Mouse (Mus musculus): ENCODE measurements around the gene Top1.

The Top1 gene

DNA sequence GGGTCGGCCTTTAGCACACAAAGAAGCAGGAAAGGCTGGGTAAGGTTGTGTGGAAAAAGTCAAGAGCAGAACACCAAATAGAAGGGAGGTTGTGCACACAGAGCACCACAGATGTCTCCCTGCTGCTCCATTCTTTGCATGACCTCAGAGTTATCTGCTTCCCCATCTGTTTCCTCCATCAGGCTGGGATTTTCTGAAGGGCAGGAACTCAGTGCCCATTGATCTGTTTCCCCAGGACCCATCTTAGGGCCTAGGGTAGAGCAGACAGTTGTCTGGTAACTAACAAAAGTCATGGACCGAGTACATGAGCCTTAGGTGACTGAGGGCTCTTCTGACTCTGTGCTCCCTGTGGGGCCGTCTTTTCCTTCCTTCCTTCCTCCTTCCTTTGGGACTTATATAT lies 95.9 kb downstream of the Top1 start:
- DNase-seq (ENCODE audit: low spot score): no peak

DNA sequence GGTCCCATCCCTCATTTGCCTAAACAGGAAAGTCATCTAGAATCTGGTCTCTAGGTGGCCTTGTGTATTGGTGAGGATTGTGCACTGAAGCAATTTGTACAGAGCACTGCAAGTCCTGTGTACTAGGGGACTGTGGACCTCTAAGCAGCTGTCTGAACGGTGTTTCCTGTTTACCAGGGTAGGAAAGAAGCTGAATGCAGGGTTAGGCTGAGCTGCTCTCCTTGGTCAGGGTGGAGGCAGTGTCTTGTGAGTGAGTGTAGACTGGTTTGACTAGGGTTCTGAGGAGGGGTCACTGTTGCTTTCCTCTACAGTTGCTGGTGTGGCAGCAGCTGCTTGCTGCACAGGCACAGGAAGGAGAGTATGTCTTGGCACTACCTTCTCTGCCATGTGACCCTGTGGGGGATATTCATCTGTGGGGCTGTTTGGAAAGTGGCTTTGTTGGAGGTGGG lies 96.5 kb downstream of the Top1 start:
- DNase-seq (ENCODE audit: low spot score): no peak

DNA sequence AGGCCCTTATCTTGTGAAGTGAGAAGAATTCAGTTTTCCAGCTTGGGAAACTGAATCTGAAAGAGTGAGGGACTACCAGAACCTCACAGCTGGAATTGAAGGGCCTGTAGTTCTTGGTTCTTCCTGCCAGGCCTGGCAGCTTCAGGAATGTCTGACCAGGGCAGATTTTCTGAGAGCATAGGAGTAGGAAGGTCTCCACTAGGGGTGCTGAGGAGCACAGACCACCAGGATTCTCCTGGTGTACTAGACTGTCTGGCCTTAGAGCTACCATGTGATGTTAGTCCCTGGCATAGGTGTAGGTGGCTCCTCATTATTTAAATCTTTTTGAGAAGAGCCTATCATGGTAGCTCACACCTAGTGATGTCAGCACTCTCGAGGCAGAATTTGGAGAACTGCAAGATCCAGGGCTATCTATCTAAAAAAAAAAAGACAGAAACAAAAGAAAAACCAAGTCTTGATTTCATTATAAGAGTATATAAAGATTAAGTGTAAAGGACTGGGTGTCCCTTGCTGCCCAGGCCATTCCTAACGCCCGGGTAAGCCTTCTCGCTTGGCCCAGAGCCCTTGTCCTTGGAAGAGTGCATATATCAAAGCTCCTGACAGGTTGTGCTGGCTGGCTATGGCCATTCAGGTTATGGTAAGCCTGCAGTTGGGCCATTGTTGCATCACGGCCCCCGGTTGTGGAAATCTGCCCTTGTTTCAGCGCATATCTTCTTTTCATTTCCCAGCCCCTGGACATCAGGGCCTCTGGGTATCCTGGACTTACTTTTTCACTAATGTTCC lies 98.5 kb downstream of the Top1 start:
- DNase-seq (ENCODE audit: low spot score): no peak

DNA sequence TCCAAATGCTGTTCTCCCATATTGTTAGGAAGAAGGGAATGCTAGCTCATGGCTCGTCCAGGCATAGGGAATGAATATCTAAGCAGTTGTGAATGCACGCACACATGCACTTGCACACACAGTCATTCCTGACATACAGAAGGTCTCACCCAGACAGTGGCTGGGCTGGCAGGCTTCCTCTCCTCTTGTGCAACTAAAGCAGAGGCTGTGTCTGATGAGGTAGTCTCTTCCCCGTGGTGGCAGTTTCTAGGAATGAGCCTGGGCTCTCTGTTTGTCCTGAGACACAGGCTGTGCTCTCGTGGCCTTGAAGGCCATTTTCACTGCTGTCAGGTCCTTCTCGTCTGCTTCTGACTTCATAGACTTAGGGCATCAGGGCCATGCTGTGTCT lies 99.1 kb downstream of the Top1 start:
- DNase-seq (ENCODE audit: low spot score): no peak

DNA sequence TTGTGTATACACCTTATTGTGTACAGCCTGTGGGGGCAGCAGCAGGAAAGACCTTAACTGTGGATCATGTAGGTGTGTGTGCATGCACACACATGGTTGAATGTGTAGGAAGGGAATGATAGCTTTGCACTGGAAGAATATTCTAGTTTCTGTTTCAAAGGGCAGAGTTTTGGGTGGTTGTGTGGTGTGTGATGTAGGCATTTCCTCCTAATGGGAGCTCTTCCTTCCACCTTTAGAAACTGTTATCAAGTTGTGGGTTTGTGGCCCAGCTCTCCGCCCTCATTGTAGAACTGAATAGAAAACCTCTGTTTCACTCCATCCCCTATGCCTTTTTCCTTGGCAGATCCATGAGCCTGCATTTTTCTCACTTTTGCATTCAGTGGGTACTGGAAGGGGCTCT lies 99.8 kb downstream of the Top1 start:
- no peak for DNase-seq (ENCODE audit: low spot score)

DNA sequence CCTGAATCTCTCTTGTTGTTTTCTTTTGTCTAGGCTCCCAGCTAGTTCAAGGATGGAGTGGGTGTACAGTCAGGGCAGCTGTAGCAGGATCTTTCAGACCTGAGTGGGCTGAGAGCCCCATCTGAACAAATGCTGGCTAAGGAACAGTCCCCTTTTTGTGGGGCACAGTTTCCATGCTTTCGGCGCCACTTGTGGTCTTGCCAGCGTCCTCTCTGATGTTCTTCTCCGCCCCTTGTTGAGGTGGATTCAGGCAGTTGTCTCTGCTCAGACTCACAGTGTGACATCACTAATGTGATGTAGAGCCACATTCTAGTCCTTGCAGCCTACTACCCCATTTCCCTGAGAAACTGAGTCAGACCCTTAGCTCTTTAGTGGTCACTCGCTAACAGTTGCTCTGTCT lies 100.9 kb downstream of the Top1 start:
- no peak for DNase-seq (ENCODE audit: low spot score)

DNA sequence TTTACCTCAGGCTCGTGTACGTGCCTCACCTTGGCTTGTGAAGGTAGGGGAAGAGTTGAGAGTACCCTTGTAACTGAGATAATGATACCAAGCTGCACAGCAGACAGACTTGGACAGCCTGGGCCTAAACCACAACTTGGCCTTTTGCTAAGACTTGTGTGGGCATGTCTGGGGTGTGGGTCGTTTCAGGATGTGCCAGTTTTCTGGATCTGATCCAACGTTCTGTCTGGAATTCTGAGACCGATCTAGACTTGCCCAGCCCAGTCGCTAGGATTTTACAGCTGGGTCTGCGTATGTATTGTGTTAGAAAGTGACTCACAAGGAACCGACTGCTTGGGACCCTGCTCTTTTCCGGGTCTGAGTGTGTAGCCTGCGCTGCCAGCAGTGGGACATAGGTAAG lies 101.4 kb downstream of the Top1 start:
- no peak for DNase-seq (ENCODE audit: low spot score)

DNA sequence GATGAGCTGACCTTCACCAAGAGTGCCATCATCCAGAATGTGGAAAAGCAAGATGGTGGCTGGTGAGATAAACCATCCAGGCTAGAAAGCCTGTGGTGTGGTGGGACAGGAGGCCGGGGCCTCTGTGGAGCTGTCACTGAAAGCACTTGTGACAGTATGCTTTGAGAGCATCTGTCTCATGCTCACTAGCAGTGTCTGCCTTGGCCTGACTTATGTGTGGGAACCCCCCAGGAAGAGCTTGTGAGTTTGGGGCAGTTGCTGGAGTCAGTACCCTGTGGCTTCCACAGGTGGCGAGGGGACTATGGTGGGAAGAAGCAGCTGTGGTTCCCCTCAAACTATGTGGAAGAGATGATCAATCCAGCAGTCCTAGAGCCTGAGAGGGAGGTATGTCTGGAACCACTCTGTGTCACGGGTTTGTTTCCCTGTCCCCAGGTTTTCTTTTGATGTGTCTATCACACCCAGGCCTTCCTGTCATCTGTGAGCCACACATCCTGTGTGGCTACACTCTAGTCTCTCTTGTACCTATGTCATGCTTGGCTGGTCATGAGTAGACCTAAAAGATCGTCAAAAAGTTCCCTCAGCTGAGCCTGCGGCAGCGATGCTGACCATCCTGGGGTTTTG lies 111.0 kb downstream of the Top1 start:
- DNase-seq (ENCODE audit: low spot score): no peak

DNA sequence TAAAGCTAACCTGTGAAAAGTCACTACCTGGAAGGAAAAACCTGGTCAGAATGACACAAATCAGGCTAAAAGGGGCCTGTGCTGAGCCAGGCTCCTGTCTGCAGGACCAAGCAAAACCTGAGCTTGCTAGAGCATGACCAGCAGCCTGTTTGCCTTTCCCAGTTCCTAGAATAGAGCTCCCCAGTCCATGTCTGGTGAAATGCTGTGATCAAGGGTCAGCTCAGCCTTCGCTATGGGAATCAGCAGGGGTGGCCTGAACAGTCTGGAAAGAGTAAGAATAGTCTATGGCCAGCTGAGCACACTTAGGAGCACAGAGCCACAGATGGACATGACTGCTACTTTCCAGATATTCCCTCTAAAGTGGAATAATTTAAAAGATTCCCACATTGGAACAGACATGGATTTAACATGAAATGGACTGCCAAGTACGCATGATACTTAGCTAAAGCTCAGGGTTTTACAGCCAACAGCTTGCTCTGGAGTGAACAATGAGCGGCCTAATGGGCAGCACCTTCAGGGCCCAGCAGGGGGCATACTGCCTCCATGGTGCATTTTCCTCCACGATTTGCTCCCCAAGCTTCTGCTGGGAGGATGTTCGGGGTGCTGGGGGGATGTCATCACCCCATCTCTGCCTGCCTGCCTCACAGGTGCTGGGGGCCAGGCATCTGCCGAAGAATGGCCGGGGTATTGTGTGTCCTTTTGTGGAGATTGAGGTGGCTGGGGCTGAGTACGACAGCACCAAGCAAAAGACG lies 114.9 kb downstream of the Top1 start:
- DNase-seq (ENCODE audit: low spot score): no peak

DNA sequence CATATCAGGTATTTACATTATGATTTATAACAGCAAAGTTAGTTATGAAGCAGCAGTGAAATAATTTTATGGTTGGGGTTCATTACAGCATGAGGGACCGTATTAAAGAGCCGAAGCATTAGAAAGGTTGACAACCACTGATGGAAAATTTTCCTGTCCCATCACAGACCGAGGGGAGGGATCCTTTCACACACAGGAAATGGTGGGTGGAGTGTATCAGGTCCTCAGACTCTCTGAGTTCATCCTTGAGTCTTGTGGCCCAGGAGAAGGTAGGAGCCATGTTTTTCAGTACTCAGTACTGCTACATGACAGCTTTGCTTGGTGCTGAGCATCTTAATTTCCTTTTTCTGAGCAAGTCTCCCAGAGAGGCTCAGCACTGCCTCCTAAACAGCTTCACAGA lies 118.1 kb downstream of the Top1 start:
- DNase-seq (ENCODE audit: low spot score): no peak

DNA sequence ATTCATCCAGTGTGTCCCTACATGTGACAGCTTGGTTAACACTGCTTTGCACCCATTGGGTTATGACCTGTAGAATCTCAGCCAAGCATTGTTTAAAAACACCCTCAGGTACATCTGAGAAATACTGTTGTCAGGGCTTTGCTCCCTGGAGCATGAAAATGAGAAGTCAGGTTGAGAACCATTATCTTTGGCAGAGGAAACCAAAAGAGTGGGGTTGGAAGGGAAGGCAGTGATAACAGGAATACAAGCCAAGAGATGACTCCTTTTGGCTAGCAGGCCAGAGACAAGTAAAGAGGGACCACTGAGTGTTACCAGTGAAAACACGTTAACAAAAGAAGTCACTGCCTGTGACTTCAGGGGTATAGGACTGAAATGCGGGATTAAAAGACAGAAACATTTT lies 118.7 kb downstream of the Top1 start:
- DNase-seq (ENCODE audit: low spot score): no peak

DNA sequence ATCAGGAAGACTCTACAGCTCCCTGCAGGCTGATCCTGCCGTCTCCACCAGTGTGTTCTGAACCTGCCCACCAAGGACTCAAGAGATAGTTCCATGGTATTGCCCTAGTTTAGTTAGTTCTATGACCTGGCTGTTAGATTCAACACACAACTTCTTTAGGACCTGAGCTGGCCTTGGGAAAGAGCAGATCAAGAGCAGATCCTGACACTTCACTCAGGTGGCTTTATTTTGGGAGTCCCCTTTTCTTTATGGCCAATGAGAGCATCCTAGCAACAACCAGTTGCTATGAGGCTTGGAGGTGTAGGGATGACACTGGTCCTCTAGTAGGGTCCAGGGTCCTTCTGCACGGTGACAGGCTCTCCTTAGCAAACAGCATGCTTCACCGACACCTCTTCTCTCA lies 119.4 kb downstream of the Top1 start:
- DNase-seq (ENCODE audit: low spot score): no peak

DNA sequence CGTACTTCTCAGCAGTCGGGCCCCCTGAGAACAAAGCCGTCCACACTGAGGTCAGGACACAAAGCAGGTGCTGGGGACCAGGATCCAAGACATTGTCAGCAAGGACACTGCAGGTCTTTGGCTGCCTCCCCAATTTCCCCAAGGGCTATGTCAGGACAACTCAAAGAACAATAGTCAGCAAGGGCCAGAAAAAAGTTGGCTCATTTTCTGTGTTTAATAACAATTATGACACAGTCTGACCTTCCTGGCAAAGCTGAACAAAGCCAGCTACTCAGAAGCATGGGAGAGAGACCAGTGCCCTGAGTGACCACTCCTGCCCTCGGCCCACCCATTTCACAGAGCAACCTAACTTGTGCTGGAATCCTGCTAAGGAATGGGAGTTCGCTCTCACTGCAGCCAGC lies 120.7 kb downstream of the Top1 start:
- DNase-seq (ENCODE audit: low spot score): no peak

DNA sequence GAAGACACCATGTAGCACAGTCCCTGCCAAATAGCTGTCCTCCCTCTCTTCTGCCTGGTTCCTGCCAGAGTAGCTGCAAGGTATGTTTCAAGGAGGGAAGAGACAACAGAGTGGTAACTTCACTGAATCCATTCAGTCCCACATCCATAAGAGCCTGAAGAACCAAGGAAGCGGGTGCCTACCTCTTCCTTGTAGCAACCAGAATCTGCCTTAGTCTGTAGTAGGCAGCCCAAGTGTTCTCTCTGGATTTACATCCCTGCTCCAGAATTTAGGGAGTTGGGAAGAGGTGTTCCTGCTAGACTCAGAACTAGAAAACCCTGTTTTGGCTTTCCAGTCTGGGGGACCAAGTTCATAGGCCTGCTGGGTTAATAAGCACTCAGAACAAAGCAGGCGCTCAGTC lies 121.5 kb downstream of the Top1 start:
- DNase-seq (ENCODE audit: low spot score): no peak

DNA sequence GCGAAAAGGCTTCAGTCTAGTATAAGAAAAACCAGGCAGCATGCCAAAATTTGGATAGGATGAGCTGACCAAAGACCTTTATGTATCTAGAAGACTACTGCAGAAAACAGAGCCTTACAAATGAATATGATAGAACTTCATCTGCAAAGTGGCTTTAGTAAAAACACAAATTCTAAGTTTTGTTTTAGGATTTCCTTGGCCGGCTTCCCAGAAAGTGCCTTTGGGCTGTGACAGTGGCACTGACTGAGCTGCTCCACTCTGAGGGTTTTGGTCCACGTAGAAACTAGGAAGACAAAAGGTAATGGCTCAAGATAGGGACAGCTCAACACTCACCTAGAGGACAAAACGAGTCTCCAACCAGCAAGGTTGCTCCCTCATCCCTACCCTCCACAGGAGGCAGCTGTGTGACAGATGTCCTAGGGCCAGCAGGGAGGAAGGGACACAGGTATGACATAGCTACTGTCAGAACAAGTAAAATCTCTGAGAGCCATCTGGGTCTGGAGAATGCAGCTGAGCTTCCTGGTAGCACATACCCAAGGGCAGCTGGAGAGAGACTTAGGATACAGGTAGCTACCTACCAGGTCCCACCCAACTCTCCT lies 122.5 kb downstream of the Top1 start:
- DNase-seq (ENCODE audit: low spot score): no peak

DNA sequence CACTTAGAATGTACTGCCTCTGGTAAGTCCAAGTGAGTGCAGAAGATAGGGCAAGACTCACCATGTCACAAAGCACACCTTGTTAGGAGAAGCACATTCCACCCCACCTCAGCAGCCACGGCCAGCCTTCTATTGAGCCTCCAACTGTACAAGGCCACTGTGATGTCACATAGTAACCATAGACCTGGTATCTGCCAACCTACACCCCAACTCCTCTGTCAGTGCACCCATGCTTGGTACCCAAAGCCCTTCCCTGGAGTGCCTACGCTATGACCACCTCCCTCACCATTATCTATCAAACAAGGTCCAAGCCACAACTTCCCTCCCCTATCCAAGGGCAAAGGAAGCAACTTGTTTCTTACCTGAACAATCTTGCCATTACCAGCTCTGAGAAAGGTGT lies 123.3 kb downstream of the Top1 start:
- DNase-seq (ENCODE audit: low spot score): no peak

DNA sequence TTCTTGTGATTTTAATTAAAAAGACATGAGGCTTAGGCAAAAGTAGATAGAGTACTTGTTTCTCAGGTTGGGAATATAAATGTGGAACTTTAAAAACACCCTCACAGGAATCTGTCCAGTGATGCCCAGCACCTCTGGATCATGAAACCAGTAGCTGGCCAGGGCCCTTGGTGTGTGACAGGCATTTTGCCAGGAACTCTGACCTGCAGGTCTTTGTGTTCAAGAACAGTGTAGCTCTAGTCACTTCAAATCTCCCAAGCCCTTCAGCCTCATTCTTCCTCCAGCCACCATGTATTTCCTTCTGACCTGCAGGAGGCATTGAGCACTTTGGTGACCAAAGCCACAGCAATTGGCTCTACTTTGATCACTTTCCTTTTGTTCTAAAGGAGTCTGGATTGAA lies 124.7 kb downstream of the Top1 start:
- DNase-seq (ENCODE audit: low spot score): no peak

DNA sequence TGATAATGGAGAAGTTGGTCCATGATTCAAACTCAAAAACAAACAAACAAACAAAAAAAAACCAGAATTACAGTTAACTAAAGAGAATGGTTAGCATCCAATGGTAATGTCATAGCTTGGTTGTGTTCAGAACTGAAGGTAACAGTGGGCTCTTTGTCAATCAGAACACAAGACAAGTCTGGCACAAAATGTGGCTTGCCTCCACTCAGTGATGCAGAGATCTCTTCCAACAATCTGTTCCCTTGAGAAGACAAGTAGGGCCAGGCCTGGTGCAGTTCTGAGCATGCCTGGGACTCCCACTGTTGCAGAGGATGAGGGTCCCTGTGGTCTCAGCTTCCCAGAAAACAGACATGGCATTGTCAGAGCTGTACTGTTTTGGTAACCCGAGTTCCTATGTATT lies 125.2 kb downstream of the Top1 start:
- no peak for DNase-seq (ENCODE audit: low spot score)

DNA sequence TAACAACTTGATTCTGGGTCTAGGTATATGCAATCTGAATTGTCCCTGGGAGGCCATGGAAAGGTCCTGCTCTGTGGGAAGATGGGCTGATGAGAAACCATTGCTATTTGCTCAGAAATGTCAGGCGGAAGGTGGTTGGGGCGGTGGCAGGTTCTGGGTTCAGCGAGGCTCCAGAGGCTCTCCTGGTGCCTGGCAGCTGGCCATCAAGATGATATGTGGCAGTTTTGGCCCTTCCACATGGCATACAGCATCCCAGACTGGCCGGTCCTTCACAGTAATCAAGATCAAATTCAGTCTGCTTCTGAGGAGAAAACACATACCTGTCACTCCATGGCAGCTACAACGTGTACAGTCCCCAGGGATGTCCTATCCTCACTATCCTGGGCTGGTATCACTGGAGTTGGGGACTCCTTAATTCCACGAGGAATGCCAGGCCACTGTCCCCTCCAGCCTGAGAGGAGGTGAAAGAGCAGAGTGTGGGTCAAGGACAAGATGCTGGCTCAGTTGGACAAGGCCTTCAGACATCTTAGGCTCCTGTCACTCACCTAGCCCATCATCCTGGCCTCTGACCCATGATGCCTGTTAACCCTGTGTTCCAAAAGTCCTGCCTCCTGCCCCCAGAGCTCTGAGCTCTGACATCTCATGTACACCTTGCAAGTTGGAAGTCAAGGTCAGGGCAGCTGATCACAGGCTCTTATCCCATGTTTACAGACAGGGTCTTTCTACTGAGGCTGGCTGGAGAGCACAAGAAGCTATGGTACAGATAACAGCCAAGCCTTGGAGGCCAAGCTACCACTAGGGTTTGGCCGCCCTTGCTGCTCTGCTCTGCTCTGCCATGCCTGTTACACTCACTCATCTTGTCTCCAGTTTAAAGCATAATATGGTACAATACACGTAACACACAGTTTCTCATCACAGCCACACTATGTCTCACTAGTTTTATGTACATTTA lies 125.9 kb downstream of the Top1 start:
- DNase-seq (ENCODE audit: low spot score): no peak
